Mouse (Mus musculus) cerebral cortex, adult 2 months (tissue): ENCODE results near the gene Pappa2.

Source experiments
- WGBS: fragments of 180-500 bp; shearing (Covaris S2); methylation state at CpG from one replicate; pipeline ENCODE4 v1.1.7; 2018; 5-methylcytosine and 5-hydroxymethylcytosine counted together

The Pappa2 gene

DNA sequence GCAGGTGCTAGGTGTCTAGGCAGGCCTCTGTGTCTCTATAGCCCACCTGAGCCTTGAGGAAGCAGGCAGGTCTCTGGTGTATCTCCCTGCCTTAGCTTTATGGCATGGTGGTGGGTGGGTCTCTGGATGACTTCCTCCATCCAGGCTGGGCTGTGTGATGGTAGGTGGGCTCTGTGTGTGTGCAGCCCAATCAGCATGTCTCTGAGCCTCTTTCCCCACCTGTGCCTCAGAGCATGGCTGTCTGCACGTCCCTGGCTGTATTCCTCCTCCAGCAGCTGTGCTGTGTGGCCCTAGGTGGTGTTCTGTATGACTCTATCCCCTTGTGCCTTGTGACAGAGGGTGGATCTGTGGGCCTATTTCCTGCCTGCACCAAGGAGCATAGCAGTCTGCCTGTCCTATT lies at the start of gene Pappa2:
Gene Pappa2, minus strand, starts transcription at position 101 of the 400 bp plus-strand sequence.
- 83% methylated on average over 1 of the region's 1 CpGs for WGBS

DNA sequence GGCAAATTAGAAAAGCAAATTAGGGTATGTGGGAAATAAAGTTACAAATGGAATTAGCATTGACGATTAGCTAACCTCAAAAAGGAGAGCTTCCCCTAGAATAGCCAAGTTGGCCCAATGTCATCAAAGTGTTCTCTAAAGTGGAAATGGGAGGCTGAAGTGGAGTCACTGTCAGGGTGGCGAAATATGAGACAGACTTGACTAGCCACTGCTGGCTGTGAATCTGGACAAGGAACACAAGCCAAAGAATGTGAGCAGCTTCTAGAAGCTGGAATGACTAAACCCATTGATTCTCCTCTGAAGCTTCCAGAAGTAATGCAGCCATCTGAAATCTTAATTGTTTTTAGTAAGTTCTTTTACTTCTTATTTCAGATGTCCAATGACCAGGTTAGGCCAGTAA lies 48.8 kb upstream of the Pappa2 start:
- 71% methylated on average over 2 of the region's 2 CpGs for WGBS

DNA sequence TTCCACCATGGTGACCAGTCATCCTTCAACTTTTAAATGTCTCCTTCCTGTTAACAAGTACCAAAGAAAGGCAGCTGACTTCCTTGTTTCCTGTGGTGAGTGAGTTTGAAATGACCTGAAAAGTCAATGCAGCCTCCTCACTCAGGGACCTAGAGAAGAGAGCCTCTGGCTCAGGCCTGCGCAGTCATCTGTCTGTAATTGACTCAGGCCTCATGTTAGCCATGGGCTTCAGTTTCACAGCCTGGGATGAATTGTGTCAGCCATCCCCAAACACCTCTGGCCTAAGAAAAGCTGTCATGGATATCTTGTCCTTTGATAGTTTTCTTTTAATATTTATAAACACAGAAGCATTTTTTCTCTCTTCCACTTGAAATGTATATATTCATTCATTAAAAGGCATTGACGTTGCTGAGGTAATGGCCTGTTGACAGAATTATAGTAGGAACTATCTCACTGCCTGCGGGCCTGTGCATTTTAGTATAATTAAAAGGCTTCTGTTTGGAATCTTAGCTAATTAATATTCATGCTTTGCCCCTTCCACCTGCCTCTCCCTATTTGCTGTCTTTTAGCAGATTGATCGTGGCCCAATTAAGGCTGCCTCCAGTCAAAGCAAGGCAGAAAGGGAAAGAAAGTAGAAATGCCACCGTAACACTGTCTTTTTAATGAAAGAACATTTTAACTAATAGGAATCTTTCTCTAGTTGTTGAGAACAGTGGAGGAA lies 34.8 kb upstream of the Pappa2 start:
- WGBS = 76% methylated on average over 5 of the region's 5 CpGs

DNA sequence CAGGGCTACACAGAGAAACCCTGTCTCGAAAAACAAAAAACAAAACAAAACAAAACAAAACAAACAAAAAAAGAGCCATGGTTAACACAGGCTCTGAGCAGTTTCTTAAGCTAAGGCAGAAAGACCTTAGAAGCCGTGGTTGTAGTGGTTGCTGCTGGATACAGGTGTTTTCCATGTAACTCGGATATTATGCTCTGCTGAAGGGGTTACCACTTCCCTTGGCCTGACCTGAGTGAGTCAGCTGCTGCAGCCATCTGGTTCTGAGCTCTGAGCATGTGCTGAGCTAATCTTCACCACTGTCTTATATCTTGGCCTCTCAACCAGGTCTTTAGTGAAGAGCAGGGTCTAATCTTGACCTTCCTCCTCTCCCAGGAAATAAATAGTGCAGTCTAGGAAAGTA lies 6.8 kb upstream of the Pappa2 start:
- WGBS = 83% methylated on average over 3 of the region's 3 CpGs

DNA sequence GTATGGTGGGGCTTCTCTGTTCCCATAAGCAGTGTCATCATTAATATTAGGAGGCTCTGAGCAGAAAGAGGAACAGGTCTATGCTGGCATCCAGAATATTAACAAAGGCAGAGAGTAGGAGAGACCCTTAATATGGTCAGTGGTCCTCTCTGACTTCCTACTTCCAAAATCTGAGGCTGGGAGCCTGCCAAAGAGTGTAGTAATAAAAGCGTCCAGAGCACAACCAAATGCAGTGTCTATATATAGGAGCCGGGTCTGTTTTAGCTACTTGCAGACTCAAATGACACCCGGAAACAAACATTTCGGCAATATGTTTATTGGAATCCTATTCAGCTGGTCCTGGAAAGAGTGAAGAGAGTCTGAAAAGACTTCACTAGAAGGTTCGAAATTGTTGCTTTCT lies 17.9 kb downstream of the Pappa2 start:
- WGBS = 38% methylated on average over 5 of the region's 5 CpGs

DNA sequence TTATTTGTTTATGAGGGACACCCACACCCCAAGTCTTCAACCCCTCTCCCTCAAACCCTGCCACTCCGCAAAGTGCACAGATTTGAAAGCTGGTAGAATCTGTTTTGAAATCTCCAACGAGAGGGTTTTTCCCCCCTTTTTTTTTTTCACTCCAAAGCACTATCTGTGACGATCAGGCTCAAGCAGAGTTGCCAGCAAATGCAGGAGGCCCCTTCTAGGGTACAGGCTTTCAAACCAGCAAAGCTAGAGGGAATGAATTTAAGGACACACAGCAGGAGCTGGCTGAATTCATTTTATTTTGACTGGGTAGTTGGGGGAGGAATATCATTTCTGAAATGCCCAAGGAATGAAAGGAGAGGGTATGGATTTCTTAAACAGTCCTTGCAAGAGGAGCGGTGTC lies 19.3 kb downstream of the Pappa2 start:
- 33% methylated on average over 4 of the region's 4 CpGs for WGBS

DNA sequence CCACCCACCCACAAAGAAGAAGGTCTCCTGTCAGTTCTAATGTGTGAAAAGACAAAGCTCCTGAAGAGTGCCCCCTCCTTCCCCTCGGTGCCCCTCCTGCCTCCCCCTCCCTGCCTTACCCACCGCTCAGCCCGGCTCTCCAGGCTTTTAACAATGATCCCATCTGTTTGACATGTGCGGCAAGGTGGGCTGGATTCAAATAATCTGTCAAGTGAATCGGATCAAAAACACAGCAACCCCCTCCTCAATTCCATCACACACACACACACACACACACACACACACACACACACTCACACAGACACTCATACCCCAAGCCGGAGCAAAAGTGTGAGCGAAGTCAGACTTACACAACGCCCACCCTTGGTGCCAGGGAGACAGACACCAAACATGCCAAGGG lies 19.7 kb downstream of the Pappa2 start:
- WGBS = 21% methylated on average over 8 of the region's 8 CpGs

DNA sequence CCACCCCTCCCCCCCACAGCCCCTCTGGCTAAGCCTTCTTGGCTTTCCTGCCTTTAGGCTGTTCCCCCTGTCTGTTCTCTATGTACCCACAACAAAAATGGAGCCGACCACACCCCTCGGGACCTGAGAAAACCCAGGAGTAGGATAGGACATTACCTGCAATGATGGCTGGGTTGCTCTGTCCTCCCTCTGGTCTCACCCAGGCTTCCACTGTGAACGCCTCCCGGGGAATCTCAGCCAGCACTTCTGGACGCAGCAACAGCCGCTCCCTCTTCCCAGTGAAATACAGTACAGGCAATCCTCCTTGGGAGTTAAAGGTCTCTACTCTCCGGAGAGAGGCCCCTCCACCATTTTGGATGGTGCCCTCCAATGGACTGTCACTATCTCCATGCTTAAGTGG lies 23.9 kb downstream of the Pappa2 start:
- 97% methylated on average over 7 of the region's 7 CpGs for WGBS

DNA sequence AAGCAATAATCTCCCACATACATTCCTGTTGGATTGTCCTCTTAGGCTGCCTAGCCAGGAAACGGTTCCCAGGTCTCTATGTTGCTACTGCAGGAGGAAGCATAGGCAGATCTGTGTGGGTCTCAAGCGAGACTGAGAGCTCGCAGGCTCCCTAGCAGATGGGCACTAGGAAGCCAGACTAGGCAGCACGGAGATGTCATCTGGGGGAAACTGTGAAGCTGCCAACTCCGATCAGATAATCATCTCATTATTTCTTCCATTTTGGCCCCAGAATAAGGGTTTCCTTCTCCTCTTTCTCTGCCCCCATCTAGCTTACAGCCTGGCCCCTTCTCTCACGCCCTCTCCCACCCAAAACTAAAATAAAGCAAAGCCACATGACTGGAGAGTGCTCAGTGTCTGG lies 25.5 kb downstream of the Pappa2 start:
- WGBS = 17% methylated on average over 6 of the region's 6 CpGs

DNA sequence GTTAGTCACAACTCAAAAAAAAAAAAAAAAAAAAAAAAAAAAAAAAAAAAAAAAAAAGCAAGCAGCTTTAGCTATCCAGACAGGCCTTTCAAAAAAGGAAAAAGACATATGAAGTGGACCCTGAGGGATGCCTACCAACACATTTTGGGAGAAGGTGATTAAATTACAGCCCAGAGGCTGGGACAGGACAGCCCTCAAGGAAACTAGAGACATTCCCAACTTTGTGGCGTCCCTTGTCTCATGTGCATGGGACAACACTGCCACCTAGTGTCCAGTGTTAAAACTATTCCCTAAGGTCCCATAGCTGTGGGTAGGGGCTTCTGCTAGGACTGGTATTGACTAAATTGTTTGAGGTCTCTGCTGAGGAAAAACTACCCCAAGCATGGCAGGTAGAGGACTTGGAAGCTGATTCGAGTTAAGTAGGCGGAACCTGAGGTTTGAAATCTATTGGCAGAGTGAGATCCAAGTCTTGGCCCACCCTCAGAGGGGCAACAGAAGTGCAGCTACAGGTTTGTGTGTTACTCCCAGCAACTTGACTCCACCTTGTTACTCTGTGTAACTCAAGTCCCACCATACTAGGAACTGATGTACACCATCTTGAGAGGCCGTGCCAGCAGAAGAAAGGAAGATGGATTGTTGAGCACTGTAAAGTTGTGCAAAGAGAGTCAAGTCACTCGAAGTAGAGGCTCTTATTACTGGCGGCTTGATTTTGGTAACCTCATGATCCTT lies 26.6 kb downstream of the Pappa2 start:
- 49% methylated on average over 6 of the region's 6 CpGs for WGBS

DNA sequence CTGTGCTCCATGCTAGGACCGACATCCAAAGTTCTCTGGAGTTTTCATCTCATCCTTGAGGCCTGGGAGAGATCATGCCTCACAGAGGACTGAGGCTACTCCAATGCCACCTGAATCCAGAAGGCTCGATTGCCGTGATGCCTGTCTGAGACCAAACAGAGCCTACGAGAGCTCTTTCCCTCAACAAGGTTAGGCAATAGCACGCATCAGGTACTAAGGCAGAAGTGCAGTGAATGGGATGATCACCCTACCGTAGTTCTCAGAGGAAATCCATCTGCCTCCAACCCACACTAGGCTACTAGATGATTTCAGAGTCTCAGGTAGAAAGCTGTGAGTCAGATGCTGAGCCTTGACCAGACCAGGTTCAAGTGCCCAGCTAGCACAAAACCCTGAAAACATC lies 31.2 kb downstream of the Pappa2 start:
- 88% methylated on average over 6 of the region's 6 CpGs for WGBS

DNA sequence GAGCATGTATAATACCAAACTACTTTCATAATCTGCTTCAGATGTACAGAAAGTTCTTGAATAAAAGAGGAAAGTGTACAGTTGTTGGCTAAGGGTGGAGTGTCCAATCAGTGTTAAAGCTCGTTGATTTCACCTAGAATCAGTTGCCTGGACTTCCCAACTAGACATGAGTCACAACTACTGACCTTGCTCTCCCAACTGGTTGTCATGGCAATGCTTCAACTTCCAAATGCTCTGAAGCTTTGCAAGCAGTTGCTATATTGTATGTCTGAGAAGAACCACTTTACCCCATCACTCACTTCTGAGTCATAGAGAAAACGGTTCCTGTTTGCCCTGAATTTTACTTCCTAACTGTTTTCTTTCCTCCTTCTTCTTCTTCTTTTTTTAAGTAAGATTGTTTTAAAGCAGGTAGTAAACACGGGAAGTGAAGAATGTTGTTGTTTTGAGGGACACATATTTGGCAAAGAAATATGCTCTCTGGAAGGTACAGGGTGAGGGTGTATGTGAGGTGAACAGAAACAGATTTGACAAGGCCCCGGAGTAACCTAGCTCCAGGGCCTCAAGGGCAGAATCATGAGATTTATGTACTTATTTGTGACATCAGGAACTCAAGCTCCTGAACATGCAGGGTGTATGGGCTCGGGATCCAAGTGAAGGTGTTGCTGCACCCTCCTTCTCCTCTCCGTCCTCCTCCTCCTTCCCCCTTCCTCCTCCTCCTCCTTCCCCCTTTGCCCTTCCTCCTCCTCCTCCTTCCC lies 32.1 kb downstream of the Pappa2 start:
- 61% methylated on average over 6 of the region's 6 CpGs for WGBS

DNA sequence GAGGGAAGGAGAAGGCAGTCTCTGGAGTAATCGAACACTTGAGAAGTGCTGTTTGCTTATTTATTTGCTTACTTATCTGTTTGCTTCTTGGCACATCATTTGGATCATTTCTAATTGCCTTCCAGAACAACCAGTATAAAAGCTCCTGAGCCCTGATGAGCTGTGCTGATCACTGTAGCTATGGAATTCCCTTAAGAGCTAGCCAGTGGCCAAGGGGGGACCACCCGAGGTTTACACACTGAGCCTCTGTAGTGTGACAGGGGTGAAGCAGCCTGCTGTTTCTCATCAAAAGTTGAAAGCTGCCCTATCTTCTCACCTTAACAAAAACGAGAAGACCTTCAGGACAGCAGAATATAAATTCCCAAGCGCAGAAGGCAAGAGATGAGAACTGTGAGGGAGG lies 35.4 kb downstream of the Pappa2 start:
- 78% methylated on average over 4 of the region's 4 CpGs for WGBS

DNA sequence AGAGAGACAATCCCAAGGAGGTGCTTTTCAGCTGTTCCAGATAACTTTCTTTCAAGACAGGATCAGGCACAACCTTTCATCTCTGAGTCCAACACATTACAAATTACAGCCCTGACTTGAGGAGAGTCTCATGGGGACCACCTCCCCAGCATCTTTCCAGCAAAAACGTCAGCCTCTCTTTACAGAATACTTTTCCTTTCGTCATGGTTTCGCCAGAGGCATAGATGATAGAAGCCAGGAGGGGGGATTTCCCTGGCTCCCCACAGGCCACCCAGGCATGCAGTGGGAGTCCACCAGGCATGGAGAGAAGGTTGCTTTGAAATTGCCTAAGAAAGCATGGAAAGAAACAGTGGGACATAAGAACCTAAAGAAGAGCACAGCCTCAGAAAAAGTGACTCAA lies 37.4 kb downstream of the Pappa2 start:
- 83% methylated on average over 3 of the region's 3 CpGs for WGBS

DNA sequence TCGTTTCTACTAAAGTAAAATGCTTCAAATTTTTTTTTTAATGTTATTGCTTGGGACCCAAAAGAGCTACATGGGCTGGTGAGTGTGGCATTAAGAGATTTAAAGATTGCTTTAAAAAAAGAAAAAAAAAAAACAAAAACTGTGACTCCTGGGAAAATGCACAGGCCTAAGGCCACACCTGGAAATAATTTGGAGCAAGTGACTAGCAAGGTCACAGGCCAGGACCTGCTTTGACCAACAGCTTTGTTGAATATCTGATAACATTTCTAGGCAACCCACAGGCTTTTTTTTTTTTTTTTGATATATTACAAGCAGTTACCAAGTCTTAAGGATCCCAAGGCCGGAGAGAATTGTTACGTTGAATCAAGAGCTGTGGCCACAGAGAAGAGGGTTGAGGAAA lies 39.3 kb downstream of the Pappa2 start:
- 90% methylated on average over 3 of the region's 3 CpGs for WGBS

DNA sequence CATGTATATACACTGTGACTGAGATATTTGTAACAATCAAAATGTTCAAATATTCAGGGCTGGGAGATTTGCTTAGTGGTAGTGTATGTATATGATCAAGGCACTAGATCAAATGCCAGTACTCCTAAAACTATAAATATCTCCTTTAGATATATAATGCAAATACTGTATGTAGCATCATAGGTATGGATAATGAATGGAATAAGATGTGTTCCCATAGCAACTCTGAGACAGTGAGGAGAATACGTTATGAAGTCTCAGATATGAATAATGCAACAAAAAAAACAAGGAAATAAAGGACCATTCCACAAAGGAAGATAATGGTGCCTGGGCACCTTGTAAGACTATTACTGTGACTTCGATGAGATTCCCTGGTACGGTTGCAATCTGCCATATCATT lies 45.8 kb downstream of the Pappa2 start:
- WGBS = 81% methylated on average over 3 of the region's 3 CpGs

DNA sequence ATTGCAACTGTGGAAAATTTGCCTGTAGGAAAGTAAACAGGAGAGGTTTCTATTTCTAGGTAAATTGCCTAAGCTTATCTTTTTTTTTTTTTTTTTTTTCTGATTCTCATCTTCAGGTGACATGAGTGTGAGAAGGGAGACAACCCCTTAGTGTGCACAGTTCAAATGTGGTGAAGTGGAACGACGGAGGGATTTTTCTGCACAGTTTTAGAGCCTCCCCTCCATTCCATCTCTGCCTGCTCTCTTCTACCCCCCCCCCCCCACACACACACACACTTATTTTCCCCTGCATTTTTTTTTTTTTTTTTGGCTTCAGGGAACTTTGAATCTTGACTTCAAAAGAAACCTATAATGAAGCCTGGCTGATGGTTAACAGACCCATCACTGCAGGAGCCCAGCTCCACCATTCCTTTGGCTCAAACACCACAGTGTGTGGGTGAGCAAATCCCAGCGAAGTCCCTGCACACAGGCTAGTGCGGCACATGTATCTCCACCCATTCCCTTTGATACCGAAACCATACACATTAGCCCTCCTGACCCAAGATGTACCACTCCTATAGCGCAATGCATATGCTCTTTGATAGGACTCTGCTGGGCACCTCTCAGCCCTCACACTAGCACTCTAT lies 49.0 kb downstream of the Pappa2 start:
- 93% methylated on average over 6 of the region's 6 CpGs for WGBS

DNA sequence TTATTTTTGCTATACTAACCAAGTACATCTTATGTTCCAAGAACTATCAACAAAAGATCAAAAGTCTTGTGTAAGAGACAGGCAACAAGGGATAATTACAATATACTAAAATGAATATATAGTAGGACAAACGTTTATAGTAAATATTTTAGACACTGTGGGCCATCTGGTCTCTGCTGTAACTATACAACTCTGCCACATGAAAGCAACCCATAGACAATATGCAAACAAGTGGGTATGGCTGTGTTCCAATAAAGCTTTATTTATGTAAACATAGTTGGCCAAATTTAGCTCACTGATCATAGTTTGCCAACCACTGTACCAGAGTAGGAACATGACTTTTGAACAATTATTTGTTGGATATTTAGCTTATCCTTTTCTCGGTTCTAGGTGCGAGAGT lies 50.9 kb downstream of the Pappa2 start:
- WGBS = 80% methylated on average over 3 of the region's 3 CpGs

DNA sequence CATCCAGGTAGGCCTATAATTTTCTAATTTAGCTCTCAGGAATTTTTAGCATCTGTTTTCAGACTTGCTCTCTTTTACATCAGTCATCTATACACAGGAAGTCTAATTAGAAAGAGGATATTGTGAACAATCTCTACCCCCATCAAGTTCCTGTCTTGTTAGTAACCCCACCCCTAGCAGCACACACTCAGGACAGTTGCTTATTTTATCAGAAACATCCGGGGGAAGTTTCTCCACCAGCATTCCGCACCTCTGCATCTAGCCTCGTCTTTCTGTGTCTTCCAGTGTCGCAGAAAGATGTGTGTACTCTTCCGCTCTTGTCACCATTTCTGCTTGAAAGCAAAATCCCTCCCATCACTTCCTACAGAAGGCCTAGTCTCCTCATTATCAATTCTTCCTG lies 59.8 kb downstream of the Pappa2 start:
- 80% methylated on average over 5 of the region's 5 CpGs for WGBS

DNA sequence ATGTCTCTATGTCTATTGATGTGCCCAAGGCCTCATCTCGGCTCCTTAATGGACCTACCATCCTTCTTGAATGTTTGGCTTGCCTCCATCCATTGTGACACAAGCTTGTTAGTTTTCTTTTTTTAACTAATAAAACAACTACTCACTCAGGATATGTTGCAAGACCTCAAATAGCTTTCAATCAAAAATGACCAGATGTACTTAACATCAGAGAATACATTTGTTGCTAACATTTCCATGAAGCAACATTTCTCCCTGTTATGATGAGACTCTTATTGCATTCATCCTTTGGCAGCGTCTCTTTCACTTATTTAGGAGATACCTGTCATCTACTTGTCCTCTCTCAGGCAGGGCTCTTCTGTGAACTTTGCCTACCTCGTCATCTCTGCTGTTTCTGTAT lies 61.4 kb downstream of the Pappa2 start:
- 85% methylated on average over 3 of the region's 3 CpGs for WGBS

DNA sequence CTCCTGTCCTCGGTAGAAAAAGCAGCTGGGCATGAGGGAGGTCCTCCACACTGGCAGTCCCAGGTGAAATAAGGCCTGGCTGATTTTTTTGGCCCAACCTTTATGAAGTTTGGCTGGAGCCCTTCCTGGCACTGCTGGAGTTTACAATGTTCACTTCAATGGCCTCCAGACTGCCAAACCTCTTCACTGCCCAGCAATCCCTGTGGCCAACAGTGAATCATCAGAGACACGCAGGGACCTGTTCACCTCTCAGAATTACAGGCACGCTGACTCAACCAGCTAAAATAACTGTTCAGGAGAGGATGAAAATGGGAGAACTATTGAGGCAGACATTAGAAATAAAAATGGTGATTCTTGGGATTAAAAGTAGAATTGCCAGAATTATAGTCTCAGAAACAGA lies 63.2 kb downstream of the Pappa2 start:
- WGBS = 78% methylated on average over 3 of the region's 3 CpGs

DNA sequence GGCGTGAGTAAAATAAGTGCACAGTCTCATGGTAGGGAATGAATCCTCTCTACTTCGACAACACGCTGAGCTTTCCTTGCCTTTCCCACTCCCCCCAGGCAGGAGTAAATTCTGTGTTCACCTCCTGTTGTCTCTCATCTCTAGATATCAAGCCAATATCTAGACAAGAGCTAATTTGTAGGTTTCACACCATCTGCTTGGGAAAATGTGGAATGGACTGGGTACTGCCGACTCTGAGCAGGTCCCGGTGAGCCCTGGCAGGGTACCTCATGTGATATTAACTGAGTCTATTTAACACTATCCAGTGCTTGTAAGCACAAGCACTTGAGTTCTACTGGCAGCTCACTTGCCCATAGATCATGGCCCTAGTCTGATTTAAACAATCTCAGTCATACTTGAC lies 64.7 kb downstream of the Pappa2 start:
- WGBS = 83% methylated on average over 5 of the region's 5 CpGs
